Mouse (Mus musculus) heart, postnatal 0 days (tissue): ENCODE results near the gene Olfm3.

Experiments used
- CTCF ChIP-seq: IDR thresholded peaks from 2 replicates; pipeline ENCODE4 v1.5.1; 2016; ENCODE audit warnings: antibody characterized with exemption, control low read depth, low read depth
- EP300 ChIP-seq: IDR thresholded peaks from 2 replicates; pipeline ENCODE4 v1.6.1; 2016; ENCODE audit warnings: antibody characterized with exemption, low read depth

DNA sequence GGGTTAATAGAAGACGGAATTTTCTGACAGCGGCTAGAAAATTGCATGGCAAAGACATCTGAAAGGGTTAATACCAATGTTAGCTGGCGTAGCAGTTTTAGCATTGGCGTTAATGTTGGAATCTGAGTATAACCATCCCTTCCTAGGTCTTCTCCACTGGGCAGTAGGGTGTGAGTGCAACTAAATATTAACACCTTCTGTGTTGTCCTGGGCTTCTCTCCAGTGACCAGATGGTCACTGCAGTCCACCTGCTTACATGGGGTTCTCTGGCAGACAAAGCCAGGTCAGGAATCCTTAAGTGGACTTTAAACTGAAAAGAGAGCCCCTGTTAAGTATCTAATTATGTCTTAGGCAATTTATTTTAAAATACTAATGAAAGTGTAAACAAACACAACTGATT is 25.7 kb downstream of the Olfm3 start:
- TF ChIP-seq CTCF (no peak), EP300 (no peak)
